Comparison of ENCODE assay signal across 8 mouse cellular contexts in the genomic region with DNA sequence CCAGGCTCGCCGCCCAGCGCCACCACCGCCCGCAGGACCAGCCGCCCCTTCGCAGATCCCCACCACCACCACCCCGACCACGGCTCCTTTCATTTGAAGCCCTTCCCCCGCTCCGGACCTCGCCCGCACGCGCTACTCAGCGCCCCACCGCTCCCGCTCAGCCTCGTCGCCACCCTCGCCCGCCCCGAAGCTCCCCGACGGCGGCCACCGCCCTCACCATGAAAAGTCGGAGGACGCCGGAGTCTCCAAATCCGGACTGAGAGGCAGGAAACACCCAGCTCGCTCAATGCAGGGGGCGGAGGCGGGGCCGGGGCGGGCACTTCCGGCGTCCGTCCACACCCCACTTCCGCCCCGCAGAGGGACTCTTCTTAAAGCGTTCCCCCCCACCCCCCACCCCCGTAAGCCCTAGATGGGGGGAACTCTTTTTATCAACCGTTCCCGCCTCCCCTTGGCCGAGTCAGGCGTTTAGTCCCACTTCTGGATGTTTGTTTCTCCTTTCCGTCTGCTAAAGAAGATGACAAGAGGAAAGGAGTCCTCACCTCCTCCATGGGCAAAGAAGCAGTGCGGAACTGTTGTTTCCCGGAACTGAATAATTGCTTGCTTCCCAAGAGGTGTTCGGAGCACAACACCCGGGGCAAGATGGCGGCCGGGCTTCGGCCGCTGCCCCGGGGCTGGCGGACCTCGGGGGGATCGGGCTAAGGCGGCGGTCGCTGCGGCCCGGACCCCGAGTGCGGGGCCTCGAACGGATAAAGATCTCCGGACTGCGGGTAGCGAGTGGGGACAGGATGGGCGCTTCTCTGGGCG. TPM values are rescaled to one million over a fixed set of nuclear protein-coding genes. Genes with fewer than 3 reads are reported as not detected.
A peak's percentile ranks its signal among the peaks of the same experiment; 100 is the strongest.
DNase-seq lines count a peak whose midpoint lies in the region; ATAC-seq lines count a peak whose summit lies in the region.

A gene (minus strand): TSS at position 300 of the 804 bp plus-strand sequence.
A gene (plus strand): TSS at position 399 of the 804 bp plus-strand sequence.

- peak; percentile 96 for ATAC-seq in hindbrain, embryonic 16.5 days
- peak; percentile 77 for ATAC-seq in megakaryocyte, adult 5-6 weeks (ENCODE audit: poor library complexity, severe bottlenecking)

- H3K9ac ChIP-seq in hindbrain, embryonic 16.5 days (ENCODE audit: low read depth, low read length): peak within 1 kb of the TSS; percentile 92

- H3K9me3 ChIP-seq in hindbrain, embryonic 16.5 days (ENCODE audit: control insufficient read depth, low read length): no peaks in the 10 kb centered on the region

- H3K36me3 ChIP-seq in hindbrain, embryonic 16.5 days (ENCODE audit: control insufficient read depth, insufficient read depth, low read length): peaks cover 3% of the 10 kb centered on the region; the same call in 1 of the 2 replicates

- peak within 1 kb of the TSS; percentile 92 for H3K27ac ChIP-seq in hindbrain, embryonic 16.5 days (ENCODE audit: low read depth, low read length)

- peaks cover 34% of the 10 kb centered on the region for H3K4me1 ChIP-seq in hindbrain, embryonic 16.5 days (ENCODE audit: control insufficient read depth, insufficient read depth, low read depth, low read length)

- peak within 1 kb of the TSS; percentile 84 for H3K4me3 ChIP-seq in hindbrain, embryonic 16.5 days (ENCODE audit: low read length)

- no peaks in the 10 kb centered on the region for H3K27me3 ChIP-seq in hindbrain, embryonic 16.5 days (replicated peaks; ENCODE audit: control insufficient read depth, insufficient read depth, low read length)

- under 1% methylated on average over 68 of the region's 74 CpGs for WGBS in hindbrain, embryonic 16.5 days

- peak; percentile 75 for DNase-seq in WW6 (ENCODE audit: low read depth, low spot score)
- peak; percentile 54 to 83 for DNase-seq in cerebellum, postnatal 4 days (ENCODE audit: low spot score in 2 of 2)
- DNase-seq in gastrocnemius, adult 18-20 months (ENCODE audit: low spot score): peak; percentile 86
- DNase-seq in left cerebral cortex, adult 18-20 months (ENCODE audit: low spot score in 2 of 2): peak; percentile 67 to 77
- DNase-seq in right cerebral cortex, adult 2 months (ENCODE audit: low spot score in 2 of 2): peak; percentile 75 to 83
- peak; percentile 85 for DNase-seq in urinary bladder, postnatal 14 days (ENCODE audit: low spot score)

- H3K4me2 ChIP-seq in hindbrain, embryonic 16.5 days (ENCODE audit: low read length): peak within 1 kb of the TSS; percentile 87

RNA-seq across cellular contexts. Expression of the first gene that starts in this region (rescaled TPM):
- 10 to 100 TPM; 15.2 to 21.4 TPM for total RNA-seq in gastrocnemius, adult 18-20 months (2021)
- 59.3 and 70.1 TPM in 2 replicates for polyA plus RNA-seq in hindbrain, embryonic 16.5 days (2015; fragmentation: Nextera tagmentation; extraction: Ambion mirVana)
- 10 to 100 TPM; 64.6 to 68.6 TPM for total RNA-seq in left cerebral cortex, adult 18-20 months (2021)
- 30.2 and 32.5 TPM in 2 replicates for total RNA-seq in megakaryocyte, adult 5-6 weeks (2015)
- total RNA-seq in megakaryocyte, adult 5-6 weeks (2017): 89.8 and 106 TPM in 2 replicates

RNA-seq across cellular contexts. Expression of the second gene that starts in this region (rescaled TPM):
- total RNA-seq in gastrocnemius, adult 18-20 months (2021): 100 to 1,000 TPM; 108 to 115 TPM
- 36.7 and 45.4 TPM in 2 replicates for polyA plus RNA-seq in hindbrain, embryonic 16.5 days (2015; fragmentation: Nextera tagmentation; extraction: Ambion mirVana)
- 10 to 100 TPM; 86.2 to 93.3 TPM for total RNA-seq in left cerebral cortex, adult 18-20 months (2021)
- 23.7 and 27.3 TPM in 2 replicates for total RNA-seq in megakaryocyte, adult 5-6 weeks (2015)
- 17.5 and 19.3 TPM in 2 replicates for total RNA-seq in megakaryocyte, adult 5-6 weeks (2017)

Comparison
In these comparisons a context has a peak if more than half of its experiments do, and no peak if none do; other contexts are left out.
1. Peak in every context shown above with its lines: DNase-seq, ATAC-seq, H3K4me3 ChIP-seq and H3K27ac ChIP-seq.